Mouse (Mus musculus) CH12F3 (cell line): ENCODE results near the gene Psmg1.
"Not testable (repeated sequence)": the region's sequence is repeated elsewhere in the genome, so short reads cannot be mapped to it uniquely, and the experiment has no call there.

Experiments used
- in situ Hi-C: fragments of 300-500 bp; cut with MboI; formaldehyde crosslinking; loops from 2 replicates; pipeline ENCODE4 v1.14.3; 2020; ENCODE audit warnings: low sequenced_read_pairs

Gene Psmg1

DNA sequence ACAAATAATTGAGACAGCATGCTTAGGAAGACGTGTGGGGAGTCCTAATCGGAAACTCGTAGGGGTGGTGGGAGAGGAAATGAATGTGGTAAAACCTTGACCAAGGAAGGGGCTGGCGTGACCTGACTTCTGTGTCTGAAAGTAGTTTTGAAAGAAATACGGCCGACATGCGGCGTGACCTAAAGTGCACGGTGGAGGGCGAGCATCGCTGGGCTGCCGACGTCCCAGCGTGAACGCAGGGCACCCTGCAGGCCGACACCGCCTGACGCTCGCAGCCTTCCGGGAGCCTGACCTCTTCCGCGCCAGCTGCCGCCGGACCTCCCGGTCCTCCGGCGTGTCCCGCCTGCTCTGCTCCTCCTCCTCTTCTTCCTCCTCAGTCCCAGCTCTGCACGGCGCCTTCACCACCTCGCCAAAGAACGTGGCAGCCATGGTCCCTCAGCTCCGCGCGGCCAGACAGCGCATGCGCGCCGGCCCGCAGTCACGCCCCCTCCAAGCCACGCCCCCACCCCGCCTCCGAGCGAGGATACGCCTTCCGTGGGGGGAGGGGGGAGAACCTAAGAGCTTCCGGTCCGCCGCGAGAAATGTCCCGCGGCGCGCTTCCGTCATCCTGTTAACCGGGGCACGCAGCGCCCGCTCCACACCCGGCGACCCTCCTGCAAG lies at the start of gene Psmg1:
Psmg1 (minus strand) TSS at position 499 of the 660 bp plus-strand sequence.
- in situ Hi-C loops: no loop called here

GRCm38 (mm10) chr16:96039538-96039937 lies 48.8 kb upstream of the Psmg1 start:
- in situ Hi-C loops: no loop called here

GRCm38 (mm10) chr16:96034473-96034872 lies 43.7 kb upstream of the Psmg1 start:
- in situ Hi-C loops: no loop called here

DNA sequence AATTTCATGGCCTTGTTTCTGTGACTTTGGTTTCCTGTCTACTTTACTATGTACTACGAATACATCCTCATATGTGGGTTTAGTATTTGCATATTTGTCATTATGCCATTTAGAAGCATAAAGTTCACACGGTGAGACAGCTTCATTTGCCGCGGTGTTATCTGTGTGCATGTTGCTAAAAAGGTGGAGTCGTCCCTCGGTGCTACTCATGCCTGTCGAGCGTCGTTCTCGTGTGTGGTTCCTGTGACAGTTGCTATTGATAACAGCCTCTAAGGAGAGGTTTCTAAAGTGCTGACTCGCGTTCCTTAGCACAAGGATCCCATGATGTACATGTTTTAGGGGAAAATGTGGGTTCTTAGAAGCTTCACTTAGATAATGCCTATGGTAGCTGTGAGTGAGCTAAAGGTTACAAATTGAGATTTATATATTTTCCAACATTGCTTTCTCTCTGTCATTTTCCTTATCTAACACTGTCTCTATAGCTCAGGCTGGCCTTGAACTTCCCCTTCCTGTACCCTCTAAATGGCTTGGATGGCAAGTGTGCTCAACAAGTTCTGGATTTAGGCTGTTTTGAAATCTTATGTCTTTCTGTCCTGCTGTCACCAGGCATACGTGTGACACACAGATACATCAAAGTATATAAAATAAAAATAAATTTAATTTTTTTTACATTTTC lies 41.7 kb upstream of the Psmg1 start:
- in situ Hi-C loops: no loop called here

GRCm38 (mm10) chr16:96030476-96031102 lies 39.8 kb upstream of the Psmg1 start:
- in situ Hi-C loops: no loop called here

- in situ Hi-C loops: no loop called here
These were observed 35.5 kb upstream of the Psmg1 start for GRCm38 (mm10) chr16:96026256-96026655.

GRCm38 (mm10) chr16:96025244-96025643 lies 34.5 kb upstream of the Psmg1 start:
- in situ Hi-C loops: no loop called here

GRCm38 (mm10) chr16:96021045-96021444 lies 30.3 kb upstream of the Psmg1 start:
- in situ Hi-C loops: no loop called here

- in situ Hi-C loops: not testable (repeated sequence)
These were observed 18.4 kb upstream of the Psmg1 start for GRCm38 (mm10) chr16:96009124-96009523.

- in situ Hi-C loops: not testable (repeated sequence)
These were observed 13.5 kb upstream of the Psmg1 start for GRCm38 (mm10) chr16:96004278-96004677.

DNA sequence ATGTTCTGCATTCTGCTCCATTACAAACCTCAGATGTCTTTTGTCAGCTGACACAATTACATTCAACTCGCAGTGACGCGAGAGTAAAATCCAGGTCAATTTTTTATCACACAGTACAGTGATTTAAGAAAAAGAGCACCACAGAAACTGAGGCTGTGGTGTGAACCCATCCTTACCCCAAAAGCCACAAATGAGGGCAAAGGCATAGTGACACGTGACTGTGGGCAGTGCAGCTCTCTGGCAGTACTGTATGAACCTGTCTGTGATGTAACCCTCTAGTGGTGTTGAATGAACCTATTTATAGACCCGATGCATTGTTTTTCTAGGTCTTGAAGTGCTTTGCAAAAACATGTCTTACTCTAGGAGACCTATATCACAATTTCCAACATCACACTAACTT lies 8.5 kb upstream of the Psmg1 start:
- in situ Hi-C loops: no loop called here

DNA sequence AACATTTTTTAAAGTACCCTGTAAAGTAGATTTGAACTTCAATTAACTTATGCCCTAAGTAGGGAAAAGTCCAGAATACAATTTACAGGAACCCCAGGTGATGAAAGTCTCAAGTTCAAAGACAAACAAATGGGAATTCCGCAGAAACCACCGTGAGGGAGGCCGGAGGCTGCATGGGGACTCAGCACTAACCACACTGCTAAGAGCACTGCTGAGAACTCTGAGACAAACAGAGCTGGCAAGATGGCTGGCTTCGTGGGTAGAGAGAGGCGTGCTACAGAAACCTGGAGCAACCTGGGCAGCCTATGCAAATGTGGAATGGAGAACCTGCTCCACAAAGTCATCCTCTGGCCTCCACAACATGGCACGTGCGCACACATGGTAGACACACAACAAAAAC lies 5.4 kb upstream of the Psmg1 start:
- in situ Hi-C loops: no loop called here

- in situ Hi-C loops: not testable (repeated sequence)
These were observed 3.8 kb upstream of the Psmg1 start for GRCm38 (mm10) chr16:95994576-95994975.

DNA sequence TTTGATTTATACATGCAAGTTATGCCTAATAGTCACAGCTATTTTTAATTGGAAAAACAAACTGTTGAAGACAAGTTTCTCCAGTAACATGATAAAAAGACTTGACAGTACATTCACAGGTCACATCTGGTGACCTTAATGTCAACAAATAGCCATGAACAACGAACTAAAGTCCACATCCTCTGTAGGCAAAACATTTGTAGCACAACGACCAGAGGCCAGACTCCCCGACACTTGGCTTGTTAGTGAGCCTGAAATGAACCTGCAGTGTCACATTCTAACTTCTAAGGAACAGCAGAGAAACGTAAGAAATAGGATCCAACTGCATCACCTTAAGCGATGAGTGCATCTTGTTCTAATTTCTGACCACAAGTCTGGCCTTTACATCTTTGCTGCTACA lies 1.8 kb upstream of the Psmg1 start:
- in situ Hi-C loops: no loop called here

- in situ Hi-C loops: no loop called here
These were observed 551 bp upstream of the Psmg1 start for GRCm38 (mm10) chr16:95991122-95991900.

DNA sequence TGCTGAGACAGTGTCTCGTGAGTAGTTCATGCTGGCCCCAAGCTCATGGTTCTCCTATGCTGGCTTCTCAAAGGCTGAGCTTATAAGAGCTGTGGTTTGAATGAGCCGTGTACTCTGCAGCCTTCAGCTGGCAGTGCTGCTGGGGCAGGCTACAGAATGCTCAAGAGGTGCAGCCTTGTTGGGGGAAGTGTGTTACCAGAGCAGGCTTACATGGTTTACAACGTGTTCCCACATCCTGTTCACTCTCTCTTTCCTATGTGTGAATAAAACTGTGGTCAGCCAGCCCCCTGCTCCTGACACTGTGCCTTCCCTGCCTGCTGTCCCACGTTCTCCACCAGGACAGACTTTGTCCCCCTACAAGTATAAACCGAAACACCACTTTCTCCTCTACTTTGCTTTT lies 5.8 kb downstream of the Psmg1 start:
- in situ Hi-C loops: no loop called here

- in situ Hi-C loops: no loop called here
These were observed 7.2 kb downstream of the Psmg1 start for GRCm38 (mm10) chr16:95983601-95984000.

- in situ Hi-C loops: loop anchor here (25.0 kb wide), 2 partner anchors 359 to 759 kb away; no protein-coding TSS in a partner anchor
These were observed 19.9 kb downstream of the Psmg1 start for GRCm38 (mm10) chr16:95970841-95971240.

- in situ Hi-C loops: loop anchor here (10.0 to 25.0 kb wide), 4 partner anchors 355 to 755 kb away; no protein-coding TSS in a partner anchor
These were observed 23.3 kb downstream of the Psmg1 start for GRCm38 (mm10) chr16:95967455-95967854.

DNA sequence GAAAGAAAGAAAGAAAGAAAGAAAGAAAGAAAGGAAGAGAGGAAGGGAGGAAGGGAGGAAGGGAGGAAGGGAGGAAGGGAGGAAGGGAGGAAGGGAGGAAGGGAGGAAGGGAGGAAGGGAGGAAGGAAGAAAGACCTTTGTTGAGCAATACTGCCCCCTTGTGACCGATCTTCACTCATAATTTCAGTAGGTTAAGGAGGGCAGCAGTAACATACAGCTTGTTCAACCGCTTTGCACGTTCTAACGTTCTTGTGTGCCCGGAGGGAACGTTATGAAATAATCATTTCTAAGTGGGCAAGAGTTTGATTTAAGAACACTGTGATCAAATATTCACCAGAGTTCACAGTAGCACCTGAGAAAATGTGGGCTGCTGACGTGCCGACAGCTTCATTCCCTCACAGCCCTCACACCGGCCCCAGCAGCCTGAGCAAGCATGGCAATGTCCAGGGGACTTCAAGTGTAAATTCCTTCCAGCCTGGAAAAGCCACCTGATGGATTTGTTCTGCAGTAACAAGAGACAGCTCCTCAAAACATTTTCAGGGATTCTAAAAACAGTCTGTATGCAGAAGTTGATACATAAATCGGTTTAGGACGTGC lies 26.2 kb downstream of the Psmg1 start:
- in situ Hi-C loops: loop anchor here (10.0 to 25.0 kb wide), 4 partner anchors 352 to 752 kb away; no protein-coding TSS in a partner anchor

- in situ Hi-C loops: loop anchor here (10.0 to 25.0 kb wide), 4 partner anchors 349 to 749 kb away; no protein-coding TSS in a partner anchor
These were observed 29.3 kb downstream of the Psmg1 start for GRCm38 (mm10) chr16:95961484-95961883.
